8 mouse cellular contexts compared by ENCODE assay signal in genomic region chr14:76152162-76153002, GRCm38 (mm10). TPM values are rescaled to one million over a fixed set of nuclear protein-coding genes. Genes with fewer than 3 reads are reported as not detected.
DNase-seq lines count a peak whose midpoint lies in the region; ATAC-seq and TF ChIP-seq lines count a peak whose summit lies in the region.

No protein-coding gene starts in this region.

- H3K27me3 ChIP-seq in kidney, embryonic 14.5 days (ENCODE audit: control insufficient read depth, insufficient read depth, low read length): no peaks in the 10 kb centered on the region
- H3K27me3 ChIP-seq in limb, embryonic 15.5 days: no peaks in the 10 kb centered on the region

- DNase-seq in A20 (ENCODE audit: low read depth, low spot score): peak; percentile 95
- DNase-seq in heart, adult 9 months (ENCODE audit: low spot score in 2 of 2): peak; percentile 92 to 95
- peak; percentile 82 to 91 for DNase-seq in monocyte, adult 2 months (ENCODE audit: low read depth in 1 of 2, low spot score in 2 of 2)
- DNase-seq in spleen, postnatal 36 days (ENCODE audit: low spot score in 2 of 2): peak; percentile 86 to 89

- peak overlapping the region; percentile 88 for H3K4me3 ChIP-seq in bone marrow macrophage, adult 2 months (ENCODE audit: insufficient read depth, low read length)
- peak overlapping the region; percentile 77 for H3K4me3 ChIP-seq in embryonic fibroblast, embryonic 13.5 days (ENCODE audit: insufficient read depth, low read length)
- peak overlapping the region; percentile 79 for H3K4me3 ChIP-seq in kidney, embryonic 14.5 days (ENCODE audit: low read length)
- peak overlapping the region; percentile 61 for H3K4me3 ChIP-seq in limb, embryonic 15.5 days

- under 1% methylated on average over 41 of the region's 41 CpGs for WGBS in kidney, embryonic 14.5 days
- WGBS in limb, embryonic 15.5 days: under 1% methylated on average over 41 of the region's 41 CpGs

- peak overlapping the region; percentile 79 for H3K27ac ChIP-seq in bone marrow macrophage, adult 2 months (ENCODE audit: insufficient read depth, low read depth, low read length)
- H3K27ac ChIP-seq in embryonic fibroblast, embryonic 13.5 days (ENCODE audit: insufficient read depth, low read length): peak overlapping the region; percentile 92
- peak overlapping the region; percentile 99 for H3K27ac ChIP-seq in kidney, embryonic 14.5 days (ENCODE audit: low read depth, low read length)
- peak overlapping the region; percentile 97 for H3K27ac ChIP-seq in limb, embryonic 15.5 days

- peak; percentile 95 for ATAC-seq in kidney, embryonic 14.5 days (ENCODE audit: low FRiP score, low TSS enrichment)
- ATAC-seq in limb, embryonic 15.5 days (ENCODE audit: insufficient number of reproducible peaks, low FRiP score, low TSS enrichment, low read depth): peak; percentile 91

- no peaks in the 10 kb centered on the region for H3K36me3 ChIP-seq in kidney, embryonic 14.5 days (ENCODE audit: control insufficient read depth, insufficient read depth, low read length)
- H3K36me3 ChIP-seq in limb, embryonic 15.5 days: no peaks in the 10 kb centered on the region

- peaks cover 12% of the 10 kb centered on the region for H3K4me1 ChIP-seq in bone marrow macrophage, adult 2 months (ENCODE audit: control insufficient read depth, insufficient read depth, low read length)
- H3K4me1 ChIP-seq in embryonic fibroblast, embryonic 13.5 days (ENCODE audit: control insufficient read depth, insufficient read depth, low read length): peaks cover 3% of the 10 kb centered on the region; the same call in 1 of the 2 replicates
- 0 out of 2 replicates have a peak, but pooled peaks cover 4% of the 10 kb centered on the region for H3K4me1 ChIP-seq in kidney, embryonic 14.5 days (ENCODE audit: control insufficient read depth, insufficient read depth, low read length)
- peaks cover 22% of the 10 kb centered on the region for H3K4me1 ChIP-seq in limb, embryonic 15.5 days

- TF ChIP-seq POLR2A in bone marrow macrophage, adult 2 months (IDR thresholded peaks at IDR 0.05; ENCODE audit: borderline replicate concordance, low read depth, low read length): no peak
- peak; percentile 95 for TF ChIP-seq POLR2A in embryonic fibroblast, embryonic 13.5 days (IDR thresholded peaks at IDR 0.05; ENCODE audit: low read depth, low read length)

- no peaks in the 10 kb centered on the region for H3K9me3 ChIP-seq in kidney, embryonic 14.5 days (ENCODE audit: control insufficient read depth, low read length)
- no peaks in the 10 kb centered on the region for H3K9me3 ChIP-seq in limb, embryonic 15.5 days

- peak overlapping the region; percentile 89 for H3K9ac ChIP-seq in kidney, embryonic 14.5 days (ENCODE audit: low read depth, low read length)
- peak overlapping the region; percentile 53 for H3K9ac ChIP-seq in limb, embryonic 15.5 days

- TF ChIP-seq CTCF in bone marrow macrophage, adult 2 months (IDR thresholded peaks at IDR 0.05; ENCODE audit: low read depth, low read length): peak; percentile 76
- peak; percentile 34; the same call in 1 of the 2 replicates for TF ChIP-seq CTCF in embryonic fibroblast, embryonic 13.5 days (IDR thresholded peaks at IDR 0.05; ENCODE audit: borderline replicate concordance, insufficient read depth, low read length)

- H3K4me2 ChIP-seq in kidney, embryonic 14.5 days (replicated peaks; ENCODE audit: low read depth, low read length): peak overlapping the region; percentile 65
- H3K4me2 ChIP-seq in limb, embryonic 15.5 days: peak overlapping the region; percentile 59

RNA-seq across cellular contexts. Expression of gene Nufip1, which starts 41.7 kb away (rescaled TPM):
- polyA plus RNA-seq in bone marrow macrophage, adult 2 months (2012; ENCODE audit: insufficient read depth, insufficient read length, missing spikeins): 7.3 and 7.4 TPM in 2 replicates
- 9.1 and 11.7 TPM in 2 replicates for polyA plus RNA-seq in embryonic fibroblast, embryonic 13.5 days (2011; ENCODE audit: insufficient read length, low read depth, missing spikeins)
- polyA plus RNA-seq in kidney, embryonic 14.5 days (2014; fragmentation: Nextera tagmentation; extraction: Ambion mirVana): 16.1 and 17.7 TPM in 2 replicates
- polyA plus RNA-seq in limb, embryonic 15.5 days (2015; fragmentation: Nextera tagmentation; extraction: Ambion mirVana): 14.3 and 15.4 TPM in 2 replicates

RNA-seq across cellular contexts. Expression of gene Gpalpp1, which starts 41.8 kb away (rescaled TPM):
- polyA plus RNA-seq in bone marrow macrophage, adult 2 months (2012; ENCODE audit: insufficient read depth, insufficient read length, missing spikeins): 19.1 and 22.2 TPM in 2 replicates
- polyA plus RNA-seq in embryonic fibroblast, embryonic 13.5 days (2011; ENCODE audit: insufficient read length, low read depth, missing spikeins): 17.2 and 19.6 TPM in 2 replicates
- polyA plus RNA-seq in kidney, embryonic 14.5 days (2014; fragmentation: Nextera tagmentation; extraction: Ambion mirVana): 8.5 and 13.3 TPM in 2 replicates
- 11.8 and 11.9 TPM in 2 replicates for polyA plus RNA-seq in limb, embryonic 15.5 days (2015; fragmentation: Nextera tagmentation; extraction: Ambion mirVana)

Comparison
In these comparisons a context has a peak if more than half of its experiments do, and no peak if none do; other contexts are left out.
1. Peak in every context shown above with its lines: DNase-seq, ATAC-seq, H3K4me3 ChIP-seq and H3K27ac ChIP-seq.